Mouse (Mus musculus) ES-Bruce4 (cell line): ENCODE results near the gene Mrpl51.

ENCODE experiments used
- CTCF ChIP-seq: IDR thresholded peaks from one replicate; pipeline ENCODE4 v1.8.1; 2011; ENCODE audit warnings: low read depth, low read length
- EP300 ChIP-seq: IDR thresholded peaks from 2 replicates; pipeline ENCODE4 v1.6.1; 2011; ENCODE audit warnings: low read depth, low read length; ENCODE audit not compliant: insufficient read depth
- POLR2A ChIP-seq: IDR thresholded peaks from one replicate; pipeline ENCODE4 v1.8.1; 2011; ENCODE audit warnings: low read length; ENCODE audit not compliant: insufficient read depth

GRCm38 (mm10) chr6:125234520-125234828 lies 42.9 kb downstream of the Mrpl51 start:
- TF ChIP-seq CTCF: no peak
- TF ChIP-seq POLR2A: no peak
- no peak for TF ChIP-seq EP300
